Mouse (Mus musculus) CH12.LX (cell line): ENCODE measurements at regions not wholly inside any gene's neighbourhood (a gene's known extent, or its start where the extent isn't known, plus 50 kb on each side); places are given as distances from the start of the nearest gene placed in this dataset.

Source experiments
- DNase-seq: peaks from one replicate; pipeline ENCODE4 v3.0.0-alpha.2; 2013; ENCODE audit errors: extremely low read depth
- H3K27ac ChIP-seq: 2 replicates; pipeline ENCODE4 v1.5.1; 2012; ENCODE audit warnings: low read depth, mild to moderate bottlenecking, control low read depth, moderate library complexity; ENCODE audit not compliant: insufficient read depth
- H3K27me3 ChIP-seq: replicated peaks from 2 replicates; pipeline ENCODE3; 2012; ENCODE audit warnings: inconsistent platforms
- H3K36me3 ChIP-seq, 2 experiments: replicated peaks in 1 of 2; 2 replicates each; pipeline versions ENCODE3 to v1.6.1; 2012; ENCODE audit warnings: inconsistent platforms in 1 of 2, low read length in 1 of 2, mild to moderate bottlenecking in 1 of 2, mixed read lengths in 1 of 2, moderate library complexity in 1 of 2; ENCODE audit not compliant: control insufficient read depth in 1 of 2, insufficient read depth in 1 of 2
- H3K4me1 ChIP-seq, 2 experiments: 2 replicates each; pipeline ENCODE4 v1.6.1; 2012; ENCODE audit warnings: inconsistent platforms in 1 of 2, moderate library complexity in 1 of 2; ENCODE audit not compliant: insufficient read depth in 2 of 2, control insufficient read depth in 1 of 2
- H3K4me2 ChIP-seq: 2 replicates; pipeline ENCODE4 v1.6.1; 2012; ENCODE audit warnings: low read depth, mild to moderate bottlenecking, control low read depth; ENCODE audit not compliant: poor library complexity, insufficient read depth, severe bottlenecking
- H3K4me3 ChIP-seq, 3 experiments: fragments of 150-350 bp in 1 of 3; sonication (generic) in 1 of 3; replicated peaks in 1 of 3; 2 replicates each; pipeline versions ENCODE3 to v1.5.1; 2011 to 2012; ENCODE audit warnings: low read depth in 2 of 3, low read length in 2 of 3, mild to moderate bottlenecking in 2 of 3, moderate library complexity in 2 of 3, control low read depth in 1 of 3, improper control_type of control experiment in 1 of 3, inconsistent platforms in 1 of 3, mixed read lengths in 1 of 3; ENCODE audit not compliant: poor library complexity in 1 of 3
- H3K79me2 ChIP-seq: replicated peaks from 2 replicates; pipeline ENCODE4 v1.6.1; 2012; ENCODE audit warnings: mild to moderate bottlenecking, moderate library complexity; ENCODE audit not compliant: control insufficient read depth, poor library complexity, insufficient read depth, severe bottlenecking; ENCODE audit errors: extremely low read depth
- H3K9ac ChIP-seq: 2 replicates; pipeline ENCODE4 v1.6.1; 2012; ENCODE audit warnings: low read depth, mild to moderate bottlenecking, control low read depth, moderate library complexity; ENCODE audit not compliant: insufficient read depth
- H3K9me3 ChIP-seq: replicated peaks from 2 replicates; pipeline ENCODE3; 2012; ENCODE audit warnings: low read length, inconsistent platforms, mixed read lengths
- BHLHE40 ChIP-seq: IDR thresholded peaks from 2 replicates; pipeline ENCODE4 v1.6.1; 2011; ENCODE audit warnings: mild to moderate bottlenecking, low read depth, low read length, improper control_type of control experiment
- CHD1 ChIP-seq: IDR thresholded peaks from 2 replicates; pipeline ENCODE4 v1.6.1; 2012; ENCODE audit warnings: low read depth, low read length, improper control_type of control experiment, inconsistent platforms
- CHD2 ChIP-seq: IDR thresholded peaks from 2 replicates; pipeline ENCODE4 v1.6.1; 2011; ENCODE audit warnings: low read length, improper control_type of control experiment
- CTCF ChIP-seq, 2 experiments: IDR thresholded peaks in 1 of 2; conservative IDR thresholded peaks in 1 of 2; 2 replicates each; pipeline ENCODE4 v1.5.1; 2011 to 2012; ENCODE audit warnings: low read depth in 2 of 2, low read length in 2 of 2, improper control_type of control experiment in 1 of 2, inconsistent platforms in 1 of 2, mild to moderate bottlenecking in 1 of 2, moderate library complexity in 1 of 2
- E2F4 ChIP-seq: IDR thresholded peaks from 2 replicates; pipeline ENCODE4 v1.6.1; 2011; ENCODE audit warnings: low read depth, low read length, improper control_type of control experiment; ENCODE audit not compliant: insufficient replicate concordance
- EP300 ChIP-seq: IDR thresholded peaks from 2 replicates; pipeline ENCODE4 v1.6.1; 2011; ENCODE audit warnings: low read length, improper control_type of control experiment
- ETS1 ChIP-seq: conservative IDR thresholded peaks from 2 replicates; pipeline ENCODE4 v1.6.1; 2012; ENCODE audit warnings: low read depth, mild to moderate bottlenecking, inconsistent platforms, low read length, improper control_type of control experiment, moderate library complexity
- IRF4 ChIP-seq: IDR thresholded peaks from 2 replicates; pipeline ENCODE4 v1.6.1; 2014; ENCODE audit warnings: low read depth, mild to moderate bottlenecking, inconsistent platforms, low read length, improper control_type of control experiment
- JUN ChIP-seq: IDR thresholded peaks from 2 replicates; pipeline ENCODE4 v1.6.1; 2011; ENCODE audit warnings: low read depth, mild to moderate bottlenecking, low read length, improper control_type of control experiment, moderate library complexity; ENCODE audit not compliant: insufficient read depth
- JUND ChIP-seq: conservative IDR thresholded peaks from 2 replicates; pipeline ENCODE4 v1.6.1; 2011; ENCODE audit warnings: low read depth, low read length, improper control_type of control experiment
- KAT2A ChIP-seq: IDR thresholded peaks from 2 replicates; pipeline ENCODE4 v1.6.1; 2012; ENCODE audit warnings: low read length, improper control_type of control experiment, inconsistent platforms; ENCODE audit not compliant: insufficient replicate concordance
- MAZ ChIP-seq: IDR thresholded peaks from 2 replicates; pipeline ENCODE4 v1.6.1; 2012; ENCODE audit warnings: low read depth, mild to moderate bottlenecking, inconsistent platforms, low read length, improper control_type of control experiment, moderate library complexity
- MEF2A ChIP-seq: IDR thresholded peaks from 2 replicates; pipeline ENCODE4 v1.6.1; 2014; ENCODE audit warnings: low read depth, mild to moderate bottlenecking, inconsistent platforms, low read length, improper control_type of control experiment, borderline replicate concordance
- MYC ChIP-seq: IDR thresholded peaks from 2 replicates; pipeline ENCODE4 v1.6.1; 2011; ENCODE audit warnings: low read depth, mild to moderate bottlenecking, improper control_type of control experiment, low read length
- NELFE ChIP-seq: IDR thresholded peaks from 2 replicates; pipeline ENCODE4 v1.6.1; 2011; ENCODE audit warnings: low read depth, low read length, improper control_type of control experiment
- PAX5 ChIP-seq: IDR thresholded peaks from 2 replicates; pipeline ENCODE4 v1.6.1; 2012; ENCODE audit warnings: low read length, inconsistent platforms, mixed read lengths
- POLR2AphosphoS2 ChIP-seq: IDR thresholded peaks from 2 replicates; pipeline ENCODE4 v1.6.1; 2011; ENCODE audit warnings: low read depth, low read length, improper control_type of control experiment
- RAD21 ChIP-seq: IDR thresholded peaks from 2 replicates; pipeline ENCODE4 v1.6.1; 2011; ENCODE audit warnings: low read depth, mild to moderate bottlenecking, low read length, improper control_type of control experiment, moderate library complexity
- RCOR1 ChIP-seq: conservative IDR thresholded peaks from 2 replicates; pipeline ENCODE4 v1.6.1; 2012; ENCODE audit warnings: low read depth, mild to moderate bottlenecking, inconsistent platforms, low read length, improper control_type of control experiment
- SMC3 ChIP-seq: IDR thresholded peaks from 2 replicates; pipeline ENCODE4 v1.6.1; 2011; ENCODE audit warnings: low read depth, low read length, improper control_type of control experiment
- TCF12 ChIP-seq: IDR thresholded peaks from 2 replicates; pipeline ENCODE4 v1.6.1; 2014; ENCODE audit warnings: low read depth, mild to moderate bottlenecking, inconsistent platforms, low read length, improper control_type of control experiment
- USF2 ChIP-seq: conservative IDR thresholded peaks from 2 replicates; pipeline ENCODE4 v1.6.1; 2011; ENCODE audit warnings: low read depth, low read length, improper control_type of control experiment
- ZC3H11A ChIP-seq: IDR thresholded peaks from 2 replicates; pipeline ENCODE4 v1.6.1; 2012; ENCODE audit warnings: low read depth, mild to moderate bottlenecking, inconsistent platforms, low read length, improper control_type of control experiment
- ZMIZ1 ChIP-seq: IDR thresholded peaks from 2 replicates; pipeline ENCODE4 v1.6.1; 2012; ENCODE audit warnings: low read depth, mild to moderate bottlenecking, inconsistent platforms, low read length, improper control_type of control experiment
- dilution Hi-C: fragments of 300-500 bp; cut with MboI; formaldehyde crosslinking; loops from 2 replicates; pipeline ENCODE4 v1.14.3; 2020; ENCODE audit warnings: low sequenced_read_pairs; ENCODE audit not compliant: extremely low pct_unique_long_range_greater_than_20kb, extremely low pct_ligation_motif_present
- in situ Hi-C: fragments of 300-500 bp; cut with MboI; formaldehyde crosslinking; loops from 3 replicates; pipeline ENCODE4 v1.14.3; 2019; ENCODE audit warnings: low sequenced_read_pairs, low pct_ligation_motif_present, low pct_unique_long_range_greater_than_20kb, mixed read lengths

DNA sequence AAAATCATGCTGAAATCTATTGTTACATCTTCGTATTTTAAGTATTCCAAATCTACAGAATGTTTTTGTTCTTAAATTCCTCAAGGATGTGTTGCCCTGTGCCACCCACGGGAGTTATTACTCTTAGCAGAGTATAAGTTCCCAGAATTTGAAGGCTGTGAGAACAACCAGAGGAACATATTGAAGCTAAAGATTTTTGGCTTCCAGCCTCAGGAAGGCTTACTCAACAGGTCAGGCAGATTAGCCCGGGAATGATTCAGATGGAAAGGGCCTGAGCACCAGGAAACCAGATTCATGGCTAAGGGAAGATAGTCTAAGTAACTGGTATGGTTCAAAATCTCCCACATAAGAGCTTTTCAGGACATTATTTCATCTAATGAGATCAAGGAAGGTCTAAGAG, 145.4 kb downstream of the Gm9733 start:
- no peaks in the 10 kb centered on the region for H3K27me3 ChIP-seq
- TF ChIP-seq IRF4 = no peak
- TF ChIP-seq EP300 = no peak
- TF ChIP-seq SMC3 = no peak
- no peak for TF ChIP-seq ZMIZ1
- TF ChIP-seq PAX5 = no peak
- no peak for TF ChIP-seq BHLHE40
- no peak for TF ChIP-seq CHD2
- TF ChIP-seq JUN = no peak
- no peak for TF ChIP-seq NELFE
- no peak for TF ChIP-seq E2F4
- no peak for TF ChIP-seq RAD21
- TF ChIP-seq MAZ = no peak
- no peak for TF ChIP-seq POLR2AphosphoS2
- TF ChIP-seq, all 38 proteins: peak for 0
- in situ Hi-C loops = no loop called here
- H3K36me3 ChIP-seq = no peaks in the 10 kb centered on the region
- dilution Hi-C loops = no loop called here
- no peak overlapping the region for H3K27ac ChIP-seq
- no peaks in the 10 kb centered on the region for H3K79me2 ChIP-seq
- no peak overlapping the region for H3K4me3 ChIP-seq
- no peak for DNase-seq
- H3K9me3 ChIP-seq = no peaks in the 10 kb centered on the region
- no peak overlapping the region for H3K9ac ChIP-seq
- no peak overlapping the region for H3K4me2 ChIP-seq
- no peaks in the 10 kb centered on the region for H3K4me1 ChIP-seq

DNA sequence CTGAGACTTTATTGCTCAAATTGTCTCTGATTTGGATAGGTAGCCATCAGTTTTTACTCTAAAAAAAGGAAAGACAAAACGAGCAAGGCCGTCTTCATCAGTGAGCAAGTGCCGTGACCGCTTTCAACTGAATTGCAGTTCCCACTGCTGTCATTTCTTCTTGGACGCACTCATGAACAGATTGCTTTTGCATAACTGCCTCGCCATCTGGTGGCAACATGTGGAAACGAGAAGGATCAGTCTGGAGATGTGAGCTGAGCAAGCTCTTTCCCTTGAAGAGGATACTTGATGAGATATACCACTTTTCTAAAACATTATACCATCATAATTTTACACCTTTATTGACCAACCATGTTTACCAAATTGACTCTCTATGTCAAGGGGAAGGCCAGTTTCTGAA, 137.7 kb downstream of the Gm9733 start:
- no peak overlapping the region for H3K27ac ChIP-seq
- no peaks in the 10 kb centered on the region for H3K36me3 ChIP-seq
- no peaks in the 10 kb centered on the region for H3K27me3 ChIP-seq
- no peak overlapping the region; the same call in 1 of the 2 replicates for H3K4me2 ChIP-seq
- H3K4me3 ChIP-seq = no peak overlapping the region
- H3K4me1 ChIP-seq = peaks cover 8 to 26% of the 10 kb centered on the region in 2 experiments; a peak in 3 of 4 replicates
- dilution Hi-C loops = no loop called here
- H3K79me2 ChIP-seq = no peaks in the 10 kb centered on the region
- TF ChIP-seq POLR2AphosphoS2 = no peak
- TF ChIP-seq JUND = 0 out of 2 replicates have a peak, but pooled peaks have one; percentile 14
- TF ChIP-seq ZC3H11A = peak; percentile 98
- TF ChIP-seq CHD2 = no peak
- 0 out of 2 replicates have a peak, but pooled peaks have one; percentile 3 for TF ChIP-seq NELFE
- TF ChIP-seq TCF12 = no peak
- TF ChIP-seq JUN = no peak
- TF ChIP-seq CTCF (conservative IDR thresholded peaks at IDR 0.05 in 1 of 2, IDR thresholded peaks at IDR 0.05 in 1 of 2; ENCODE audit: low read depth in 2 of 2, low read length in 2 of 2) = peak; percentile 57 to 98
- no peak for TF ChIP-seq PAX5
- TF ChIP-seq SMC3 = peak; percentile 100
- TF ChIP-seq MYC = no peak
- TF ChIP-seq ETS1 = no peak
- TF ChIP-seq USF2 = no peak
- TF ChIP-seq CHD1 = no peak
- no peak for TF ChIP-seq RCOR1
- no peak for TF ChIP-seq MEF2A
- no peak for TF ChIP-seq KAT2A
- no peak; the same call in none of the 2 replicates for TF ChIP-seq RAD21
- peak; percentile 86 for DNase-seq
- in situ Hi-C loops = no loop called here
- no peak overlapping the region; the same call in 1 of the 2 replicates for H3K9ac ChIP-seq
- H3K9me3 ChIP-seq = no peaks in the 10 kb centered on the region
